Mouse (Mus musculus): Measurements from ENCODE around the gene Cib2. TPM values are rescaled to one million over a fixed set of nuclear protein-coding genes. Genes with fewer than 3 reads are reported as not detected.
A peak's percentile ranks its signal among the peaks of the same experiment; 100 is the strongest.
"Not testable (repeated sequence)": the region's sequence is repeated elsewhere in the genome, so short reads cannot be mapped to it uniquely, and the experiment has no call there.

The Cib2 gene
- polyA plus RNA-seq, 1 experiment from 2014 or later = 20.6 TPM

- Histone ChIP-seq H3K4me2 (replicated peaks; ENCODE audit: low read depth, low read length) (peak within 1 kb of the TSS; percentile 83), H3K9ac (ENCODE audit: low read depth, low read length) (peak within 1 kb of the TSS; percentile 62), H3K9me3 (ENCODE audit: control insufficient read depth, low read length) (no peaks in the 10 kb centered on the region), H3K27me3 (ENCODE audit: control insufficient read depth, insufficient read depth, low read length) (no peaks in the 10 kb centered on the region), H3K27ac (ENCODE audit: low read depth, low read length) (no peak within 1 kb of the TSS), H3K36me3 (ENCODE audit: control insufficient read depth, insufficient read depth, low read length) (peaks cover 10% of the 10 kb centered on the region), H3K4me1 (ENCODE audit: control insufficient read depth, insufficient read depth, low read length) (peaks cover 10% of the 10 kb centered on the region; the same call in 1 of the 2 replicates), H3K4me3 (ENCODE audit: low read length) (peak within 1 kb of the TSS; percentile 89)
- peak; percentile 99 for ATAC-seq (ENCODE audit: low FRiP score, low TSS enrichment)
- WGBS = under 1% methylated on average over 68 of the region's 73 CpGs
These were observed 26.4 kb upstream of the Cib2 start, which contains the start of gene Idh3a for GRCm38 (mm10) chr9:54586199-54587061. Gene Idh3a, plus strand, starts transcription at chr9:54586334.

DNA sequence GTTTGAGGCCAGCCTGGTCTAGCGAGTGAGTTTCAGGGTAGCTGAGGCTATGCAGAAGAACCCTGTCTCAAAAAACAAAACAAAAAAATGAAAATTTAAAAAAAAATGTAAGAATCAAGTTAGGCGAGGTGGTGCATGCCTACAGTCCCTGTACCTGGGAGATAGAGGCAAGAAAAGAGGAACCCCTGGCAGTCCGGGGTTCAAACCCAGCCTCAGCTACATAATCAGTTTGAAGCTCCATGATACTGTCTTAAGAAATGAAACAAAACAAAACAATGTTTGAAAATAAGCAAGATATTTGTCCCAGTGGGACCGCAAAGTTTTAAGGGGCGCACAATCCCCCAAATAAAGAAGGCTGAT lies 25.8 kb upstream of the Cib2 start:
- Histone ChIP-seq H3K4me3 (ENCODE audit: low read length) (peak overlapping the region; percentile 89), H3K4me1 (ENCODE audit: control insufficient read depth, insufficient read depth, low read length) (peaks cover 10% of the 10 kb centered on the region; the same call in 1 of the 2 replicates), H3K36me3 (ENCODE audit: control insufficient read depth, insufficient read depth, low read length) (peaks cover 7% of the 10 kb centered on the region), H3K27ac (ENCODE audit: low read depth, low read length) (no peak overlapping the region), H3K9me3 (ENCODE audit: control insufficient read depth, low read length) (no peaks in the 10 kb centered on the region), H3K27me3 (ENCODE audit: control insufficient read depth, insufficient read depth, low read length) (no peaks in the 10 kb centered on the region), H3K9ac (ENCODE audit: low read depth, low read length) (no peak overlapping the region), H3K4me2 (replicated peaks; ENCODE audit: low read depth, low read length) (peak overlapping the region; percentile 59)
- 33% methylated on average over 5 of the region's 5 CpGs for WGBS
- ATAC-seq (ENCODE audit: low FRiP score, low TSS enrichment) = no peak; the same call in 1 of the 2 replicates

DNA sequence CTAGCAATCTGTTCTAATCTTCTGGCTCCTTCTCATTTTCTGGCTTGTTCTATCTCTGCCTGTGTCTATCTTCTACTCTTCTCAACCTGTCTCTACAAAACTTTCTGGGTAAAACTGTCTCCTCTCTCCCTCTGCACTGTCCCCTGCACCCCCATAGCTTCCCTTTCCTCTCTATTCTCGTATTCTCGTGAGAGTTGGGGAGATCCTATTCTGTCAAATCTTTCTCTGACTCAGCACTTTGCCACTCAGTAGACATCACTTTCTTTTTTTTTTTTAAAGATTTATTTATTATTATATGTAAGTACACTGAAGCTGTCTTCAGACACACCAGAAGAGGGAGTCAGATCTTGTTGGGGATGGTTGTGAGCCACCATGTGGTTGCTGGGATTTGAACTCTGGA lies 24.1 kb upstream of the Cib2 start:
- not testable (repeated sequence) for H3K36me3 ChIP-seq (ENCODE audit: control insufficient read depth, insufficient read depth, low read length); H3K27me3 ChIP-seq (ENCODE audit: control insufficient read depth, insufficient read depth, low read length); H3K4me1 ChIP-seq (ENCODE audit: control insufficient read depth, insufficient read depth, low read length); H3K4me3 ChIP-seq (ENCODE audit: low read length); H3K27ac ChIP-seq (ENCODE audit: low read depth, low read length); ATAC-seq (ENCODE audit: low FRiP score, low TSS enrichment); H3K9me3 ChIP-seq (ENCODE audit: control insufficient read depth, low read length); H3K4me2 ChIP-seq (replicated peaks; ENCODE audit: low read depth, low read length); H3K9ac ChIP-seq (ENCODE audit: low read depth, low read length)
- 85% methylated on average over 2 of the region's 2 CpGs for WGBS

GRCm38 (mm10) chr9:54583712-54584111 lies 23.7 kb upstream of the Cib2 start:
- Histone ChIP-seq H3K36me3 (ENCODE audit: control insufficient read depth, insufficient read depth, low read length) (no peaks in the 10 kb centered on the region), H3K9ac (ENCODE audit: low read depth, low read length) (no peak overlapping the region), H3K27ac (ENCODE audit: low read depth, low read length) (no peak overlapping the region), H3K27me3 (ENCODE audit: control insufficient read depth, insufficient read depth, low read length) (no peaks in the 10 kb centered on the region), H3K9me3 (ENCODE audit: control insufficient read depth, low read length) (0 out of 2 replicates have a peak, but pooled peaks cover 2% of the 10 kb centered on the region), H3K4me1 (ENCODE audit: control insufficient read depth, insufficient read depth, low read length) (peaks cover 10% of the 10 kb centered on the region; the same call in 1 of the 2 replicates), H3K4me2 (replicated peaks; ENCODE audit: low read depth, low read length) (no peak overlapping the region), H3K4me3 (ENCODE audit: low read length) (no peak overlapping the region)
- ATAC-seq (ENCODE audit: low FRiP score, low TSS enrichment) = no peak
- WGBS = 57% methylated on average over 1 of the region's 1 CpGs

DNA sequence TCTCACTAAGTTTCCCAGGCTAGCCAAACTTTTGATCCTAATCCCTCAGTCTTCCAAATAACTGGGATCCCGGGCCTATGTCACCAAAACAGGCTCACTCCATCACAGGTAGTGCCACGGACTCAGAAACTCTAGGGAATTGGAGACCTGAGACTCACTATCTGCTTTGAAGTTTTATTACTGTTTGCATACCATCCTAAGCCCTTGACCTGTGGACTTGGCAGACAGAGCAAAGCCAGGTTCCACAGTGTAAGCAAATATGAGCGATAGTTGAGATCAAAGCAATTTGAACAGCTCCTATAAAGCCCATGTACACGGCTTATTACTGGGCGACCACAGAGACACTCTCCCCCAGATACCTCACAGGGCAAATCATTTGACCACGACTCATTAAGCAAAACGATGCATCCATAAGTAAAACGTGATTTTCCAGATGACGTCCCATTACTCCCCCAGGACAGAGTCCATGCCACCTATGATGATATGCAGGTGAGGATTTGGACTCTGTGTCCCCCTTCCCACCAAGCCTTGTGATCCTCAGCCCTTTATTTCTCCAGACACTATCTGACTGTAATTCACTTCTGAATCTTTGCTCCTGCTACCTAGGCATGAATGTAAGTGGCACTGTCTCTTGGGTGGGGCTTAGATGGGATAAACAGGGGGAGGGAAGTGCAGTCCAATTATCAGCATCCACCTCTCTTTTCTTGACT lies 11.3 kb upstream of the Cib2 start:
- H3K4me1 ChIP-seq (ENCODE audit: control insufficient read depth, insufficient read depth, low read length) = no peaks in the 10 kb centered on the region
- H3K4me2 ChIP-seq (replicated peaks; ENCODE audit: low read depth, low read length) = no peak overlapping the region
- no peaks in the 10 kb centered on the region for H3K36me3 ChIP-seq (ENCODE audit: control insufficient read depth, insufficient read depth, low read length)
- no peaks in the 10 kb centered on the region for H3K27me3 ChIP-seq (ENCODE audit: control insufficient read depth, insufficient read depth, low read length)
- 49% methylated on average over 9 of the region's 9 CpGs for WGBS
- no peak overlapping the region for H3K4me3 ChIP-seq (ENCODE audit: low read length)
- no peak overlapping the region for H3K27ac ChIP-seq (ENCODE audit: low read depth, low read length)
- no peak overlapping the region for H3K9ac ChIP-seq (ENCODE audit: low read depth, low read length)
- no peak for ATAC-seq (ENCODE audit: low FRiP score, low TSS enrichment)
- H3K9me3 ChIP-seq (ENCODE audit: control insufficient read depth, low read length) = no peaks in the 10 kb centered on the region

DNA sequence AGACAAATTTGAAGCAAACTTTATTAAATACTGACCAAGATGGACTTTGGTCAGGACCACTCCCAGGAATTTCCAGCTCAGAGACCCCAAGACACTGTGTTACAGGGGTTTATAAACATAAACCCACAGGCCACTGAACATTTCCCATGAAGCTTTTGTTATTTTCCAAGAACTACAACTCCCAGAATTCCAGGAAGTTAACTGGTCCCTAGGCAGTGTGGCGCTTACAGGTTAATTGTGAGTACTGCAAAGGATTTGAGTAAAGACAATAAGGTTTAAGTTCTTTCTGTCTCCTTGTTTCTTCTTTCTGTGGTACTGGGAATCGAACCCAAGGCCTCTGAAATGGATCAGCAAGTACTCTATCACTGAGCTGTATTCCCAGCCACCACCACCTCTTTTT lies 8.7 kb upstream of the Cib2 start:
- 45% methylated on average over 2 of the region's 2 CpGs for WGBS
- no peak for ATAC-seq (ENCODE audit: low FRiP score, low TSS enrichment)
- no peaks in the 10 kb centered on the region for H3K36me3 ChIP-seq (ENCODE audit: control insufficient read depth, insufficient read depth, low read length)

GRCm38 (mm10) chr9:54566958-54567357 lies 6.9 kb upstream of the Cib2 start:
- Histone ChIP-seq H3K4me2 (replicated peaks; ENCODE audit: low read depth, low read length) (no peak overlapping the region), H3K27ac (ENCODE audit: low read depth, low read length) (peak overlapping the region; percentile 62; the same call in 1 of the 2 replicates), H3K9me3 (ENCODE audit: control insufficient read depth, low read length) (no peaks in the 10 kb centered on the region), H3K4me3 (ENCODE audit: low read length) (no peak overlapping the region), H3K36me3 (ENCODE audit: control insufficient read depth, insufficient read depth, low read length) (no peaks in the 10 kb centered on the region), H3K4me1 (ENCODE audit: control insufficient read depth, insufficient read depth, low read length) (no peaks in the 10 kb centered on the region), H3K9ac (ENCODE audit: low read depth, low read length) (no peak overlapping the region), H3K27me3 (ENCODE audit: control insufficient read depth, insufficient read depth, low read length) (no peaks in the 10 kb centered on the region)
- WGBS = 46% methylated on average over 4 of the region's 4 CpGs
- no peak for ATAC-seq (ENCODE audit: low FRiP score, low TSS enrichment)

More for the DNA sequence above, 8.7 kb upstream of the Cib2 start:
- no peak overlapping the region for H3K27ac ChIP-seq (ENCODE audit: low read depth, low read length)
- no peaks in the 10 kb centered on the region for H3K27me3 ChIP-seq (ENCODE audit: control insufficient read depth, insufficient read depth, low read length)
- no peak overlapping the region for H3K4me2 ChIP-seq (replicated peaks; ENCODE audit: low read depth, low read length)
- H3K9me3 ChIP-seq (ENCODE audit: control insufficient read depth, low read length) = no peaks in the 10 kb centered on the region
- no peaks in the 10 kb centered on the region for H3K4me1 ChIP-seq (ENCODE audit: control insufficient read depth, insufficient read depth, low read length)
- H3K9ac ChIP-seq (ENCODE audit: low read depth, low read length) = no peak overlapping the region
- H3K4me3 ChIP-seq (ENCODE audit: low read length) = no peak overlapping the region

DNA sequence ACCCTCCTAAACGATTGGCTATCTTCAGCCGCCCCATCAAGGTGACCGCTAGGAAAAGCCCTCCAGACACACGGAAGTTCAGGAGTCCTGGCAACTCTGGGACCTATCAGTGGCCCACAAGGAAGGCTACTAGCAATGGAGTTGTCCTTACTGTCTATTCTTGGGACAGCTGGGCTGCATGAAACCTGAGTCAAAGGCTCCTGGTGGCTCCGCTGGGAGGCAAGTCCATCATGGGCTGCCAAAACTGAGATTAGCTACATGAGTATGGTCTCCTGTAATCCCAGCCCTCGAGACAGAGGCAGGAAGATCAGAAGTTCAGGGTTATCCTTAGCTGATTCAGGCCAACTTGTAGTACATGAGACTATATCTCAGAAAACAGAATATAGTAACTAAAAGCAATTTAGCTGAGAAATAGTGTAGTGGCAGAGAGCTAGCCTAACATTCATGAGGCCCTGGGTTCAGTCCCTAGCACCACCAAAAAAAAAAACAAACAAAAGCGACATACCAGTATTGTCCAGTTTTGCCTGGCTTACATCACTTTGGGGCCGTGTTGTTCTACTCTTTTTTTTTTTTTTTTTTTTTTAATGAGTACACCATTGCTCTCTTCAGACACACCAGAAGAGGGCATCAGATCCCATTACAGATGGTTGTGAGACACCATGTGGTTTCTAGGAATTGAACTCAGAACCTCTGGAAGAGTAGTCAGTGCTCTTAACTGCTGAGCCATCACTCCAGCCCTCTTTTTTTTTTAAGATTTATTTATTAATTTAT lies 998 bp upstream of the Cib2 start:
- Histone ChIP-seq H3K36me3 (ENCODE audit: control insufficient read depth, insufficient read depth, low read length) (no peaks in the 10 kb centered on the region), H3K4me2 (replicated peaks; ENCODE audit: low read depth, low read length) (no peak overlapping the region), H3K4me1 (ENCODE audit: control insufficient read depth, insufficient read depth, low read length) (0 out of 2 replicates have a peak, but pooled peaks cover 7% of the 10 kb centered on the region), H3K27me3 (ENCODE audit: control insufficient read depth, insufficient read depth, low read length) (no peaks in the 10 kb centered on the region), H3K27ac (ENCODE audit: low read depth, low read length) (no peak overlapping the region), H3K9ac (ENCODE audit: low read depth, low read length) (no peak overlapping the region), H3K9me3 (ENCODE audit: control insufficient read depth, low read length) (no peaks in the 10 kb centered on the region), H3K4me3 (ENCODE audit: low read length) (no peak overlapping the region)
- 87% methylated on average over 8 of the region's 8 CpGs for WGBS
- ATAC-seq (ENCODE audit: low FRiP score, low TSS enrichment) = no peak

Data from kidney, embryonic 14.5 days (tissue).